Mouse (Mus musculus) CD4-positive helper T cell, adult 2 months (primary cell): ENCODE measurements at regions not wholly inside any gene's neighbourhood (a gene's known extent, or its start where the extent isn't known, plus 50 kb on each side); places are given as distances from the start of the nearest gene placed in this dataset.

ENCODE experiments used
- DNase-seq: peaks from one replicate; pipeline ENCODE4 v3.0.0-alpha.2; 2012; ENCODE audit warnings: low read depth, missing footprints, low spot score

- no peak for DNase-seq
Measured at GRCm38 (mm10) chr7:110717104-110717503, 50.9 kb upstream of the Ampd3 start.
